Mouse (Mus musculus): ENCODE data around the gene Ppp1r13b. TPM values are rescaled to one million over a fixed set of nuclear protein-coding genes. Genes with fewer than 3 reads are reported as not detected.

Ppp1r13b gene
- total and polyA plus RNA-seq, 3 experiments = 1.5 to 8.7 TPM; not detected in 1

- Histone ChIP-seq H3K79me2 (ENCODE audit: control insufficient read depth, insufficient read depth, low read length, poor library complexity) (peaks cover 12% of the 10 kb centered on the region), H3K9ac (ENCODE audit: control insufficient read depth, low read depth, low read length, poor library complexity, severe bottlenecking) (peak within 1 kb of the TSS; percentile 88), H3K9me3 (replicated peaks; ENCODE audit: insufficient read depth, low read length) (no peaks in the 10 kb centered on the region), H3K4me3 (ENCODE audit: control insufficient read depth in 1 of 2, insufficient read depth in 1 of 2, low read depth in 2 of 2, low read length in 2 of 2) (peak within 1 kb of the TSS; percentile 82 to 87), H3K4me1 (ENCODE audit: control insufficient read depth in 1 of 2, insufficient read depth in 2 of 2, low read length in 2 of 2) (peaks cover 7 to 33% of the 10 kb centered on the region in 2 experiments), H3K27ac (ENCODE audit: control insufficient read depth, low read depth, low read length) (peak within 1 kb of the TSS; percentile 68), H3K27me3 (ENCODE audit: control insufficient read depth in 1 of 2, insufficient read depth in 2 of 2, low read length in 2 of 2) (no peaks in the 10 kb centered on the region), H3K36me3 (ENCODE audit: control insufficient read depth in 1 of 2, insufficient read depth in 2 of 2, low read length in 2 of 2) (peaks cover 0 to 15% of the 10 kb centered on the region in 2 experiments; a peak in 2 of 4 replicates)
- DNase-seq (ENCODE audit: low read depth, low spot score) = peak; percentile 99
- TF ChIP-seq KAT2A (conservative IDR thresholded peaks at IDR 0.05; ENCODE audit: low read depth, low read length) (peak; percentile 48; the same call in 1 of the 2 replicates), USF2 (IDR thresholded peaks at IDR 0.05; ENCODE audit: borderline replicate concordance in 1 of 2, insufficient read depth in 1 of 2, low read depth in 1 of 2, low read length in 2 of 2) (no peak), HCFC1 (IDR thresholded peaks at IDR 0.05; ENCODE audit: low read depth, low read length) (peak; percentile 76), E2F4 (IDR thresholded peaks at IDR 0.05; ENCODE audit: borderline replicate concordance, low read depth, low read length) (peak; percentile 74; the same call in 1 of the 2 replicates), MAZ (IDR thresholded peaks at IDR 0.05; ENCODE audit: low read depth, low read length) (peak; percentile 79; the same call in 1 of the 2 replicates), POLR2A (IDR thresholded peaks at IDR 0.05; ENCODE audit: control insufficient read depth in 1 of 2, insufficient read depth in 1 of 2, low read depth in 1 of 2, low read length in 2 of 2, poor library complexity in 1 of 2) (peak; percentile 49 to 82; a peak in 3 of 4 replicates), ZMIZ1 (IDR thresholded peaks at IDR 0.05; ENCODE audit: low read depth, low read length) (0 out of 2 replicates have a peak, but pooled peaks have one; percentile 17), RCOR1 (IDR thresholded peaks at IDR 0.05; ENCODE audit: low read depth, low read length) (no peak), USF1 (IDR thresholded peaks at IDR 0.05; ENCODE audit: low read depth, low read length) (0 out of 2 replicates have a peak, but pooled peaks have one; percentile 10), ELF1 (IDR thresholded peaks at IDR 0.05; ENCODE audit: low read depth, low read length) (no peak), POLR2AphosphoS5 (IDR thresholded peaks at IDR 0.05; ENCODE audit: borderline replicate concordance, low read depth, low read length) (no peak), POLR2AphosphoS2 (IDR thresholded peaks at IDR 0.05; ENCODE audit: low read length) (peak; percentile 71; the same call in 1 of the 2 replicates), GATA1 (IDR thresholded peaks at IDR 0.05; ENCODE audit: low read depth, low read length) (no peak), NELFE (IDR thresholded peaks at IDR 0.05; ENCODE audit: low read depth, low read length) (peak; percentile 61), TAL1 (IDR thresholded peaks at IDR 0.05; ENCODE audit: low read length) (no peak), MEF2A (IDR thresholded peaks at IDR 0.05; ENCODE audit: extremely low read depth, insufficient replicate concordance, low read depth, low read length, poor library complexity, severe bottlenecking) (no peak), MAX (IDR thresholded peaks at IDR 0.05; ENCODE audit: low read length) (peak; percentile 55), NRF1 (IDR thresholded peaks at IDR 0.05; ENCODE audit: insufficient read depth, low read depth, low read length, poor library complexity, severe bottlenecking) (peak; percentile 26; the same call in 1 of the 2 replicates), MXI1 (IDR thresholded peaks at IDR 0.05; ENCODE audit: low read depth, low read length) (peak; percentile 74), CHD2 (IDR thresholded peaks at IDR 0.05; ENCODE audit: low read length) (peak; percentile 85)
Observed at GRCm38 (mm10) chr12:111813766-111814617, 93.9 kb downstream of the Ppp1r13b start, which contains the start of the genes Xrcc3 and Zfyve21. Gene Xrcc3 (minus strand): TSS chr12:111813873. Gene Zfyve21 (plus strand): TSS chr12:111814170.

Measured in MEL (cell line).